Mouse (Mus musculus) thymus, adult 2 months (tissue): ENCODE measurements around the gene Kcnh2.

Source experiments
- CTCF ChIP-seq: fragments of 200-500 bp; IDR thresholded peaks from 2 replicates; pipeline ENCODE4 v1.5.1; 2012; ENCODE audit warnings: mild to moderate bottlenecking, control low read depth, low read length, moderate library complexity, borderline replicate concordance; ENCODE audit not compliant: control insufficient read depth, poor library complexity, insufficient read depth; ENCODE audit errors: extremely low read depth
- POLR2A ChIP-seq: fragments of 200-500 bp; IDR thresholded peaks from 2 replicates; pipeline ENCODE4 v1.6.1; 2012; ENCODE audit warnings: mild to moderate bottlenecking, low read length, control low read depth, moderate library complexity; ENCODE audit not compliant: control insufficient read depth, poor library complexity, insufficient read depth; ENCODE audit errors: extremely low read depth

- TF ChIP-seq POLR2A (no peak), CTCF (no peak)
Measured at GRCm38 (mm10) chr5:24283181-24283580, 68.2 kb downstream of the Kcnh2 start.
